Mouse (Mus musculus) liver, embryonic 16.5 days (tissue): ENCODE measurements around the gene Coq4. TPM values are rescaled to one million over a fixed set of nuclear protein-coding genes. Genes with fewer than 3 reads are reported as not detected.

ENCODE experiments used
- ATAC-seq: fragments of 200-750 bp; cut with Nextera tagmentation; 2 replicates; pipeline ENCODE4 v1.8.0; 2017; ENCODE audit warnings: low read depth, mild to moderate bottlenecking, moderate number of reproducible peaks, moderate library complexity
- H3K27ac ChIP-seq: fragments of 300-500 bp; sonication (generic); 2 replicates; pipeline ENCODE4 v1.5.1; 2014; ENCODE audit warnings: mild to moderate bottlenecking, low read length
- H3K27me3 ChIP-seq: fragments of 300-500 bp; sonication (generic); 2 replicates; pipeline ENCODE4 v1.6.1; 2014; ENCODE audit warnings: low read depth, low read length, mixed read lengths; ENCODE audit not compliant: control insufficient read depth, insufficient read depth
- H3K36me3 ChIP-seq: fragments of 300-500 bp; sonication (generic); 2 replicates; pipeline ENCODE4 v1.6.1; 2014; ENCODE audit warnings: mild to moderate bottlenecking; ENCODE audit not compliant: control insufficient read depth, insufficient read depth
- H3K4me1 ChIP-seq: fragments of 300-500 bp; sonication (generic); 2 replicates; pipeline ENCODE4 v1.6.1; 2014; ENCODE audit warnings: low read depth, low read length, mixed read lengths; ENCODE audit not compliant: control insufficient read depth
- H3K4me2 ChIP-seq: fragments of 300-500 bp; sonication (generic); 2 replicates; pipeline ENCODE4 v1.6.1; 2014; ENCODE audit warnings: low read depth, low read length, mixed read lengths
- H3K4me3 ChIP-seq: fragments of 300-500 bp; sonication (generic); 2 replicates; pipeline ENCODE4 v1.5.1; 2014; ENCODE audit warnings: low read depth, mild to moderate bottlenecking, low read length
- H3K9ac ChIP-seq: fragments of 300-500 bp; sonication (generic); 2 replicates; pipeline ENCODE4 v1.6.1; 2014; ENCODE audit warnings: low read depth, low read length
- H3K9me3 ChIP-seq: fragments of 300-500 bp; sonication (generic); replicated peaks from 2 replicates; pipeline ENCODE4 v1.6.1; 2016; ENCODE audit warnings: low read length; ENCODE audit not compliant: control insufficient read depth
- WGBS: fragments of 180-500 bp; shearing (Covaris S2); extraction: QIAGEN DNeasy Blood & Tissue Kit; methylation state at CpG from one replicate; pipeline ENCODE4 v1.1.7; 2014; ENCODE audit not compliant: insufficient replicate concordance; 5-methylcytosine and 5-hydroxymethylcytosine counted together
- polyA plus RNA-seq: library from polyadenylated mRNA; unstranded; fragments of >200 nt; fragmentation: Nextera tagmentation; extraction: Ambion mirVana; gene quantifications from 2 replicates; pipeline ENCODE4 v1.2.1, GENCODE M21; 2015

Coq4 gene
- polyA plus RNA-seq: 9.0 and 10.1 TPM in 2 replicates

DNA sequence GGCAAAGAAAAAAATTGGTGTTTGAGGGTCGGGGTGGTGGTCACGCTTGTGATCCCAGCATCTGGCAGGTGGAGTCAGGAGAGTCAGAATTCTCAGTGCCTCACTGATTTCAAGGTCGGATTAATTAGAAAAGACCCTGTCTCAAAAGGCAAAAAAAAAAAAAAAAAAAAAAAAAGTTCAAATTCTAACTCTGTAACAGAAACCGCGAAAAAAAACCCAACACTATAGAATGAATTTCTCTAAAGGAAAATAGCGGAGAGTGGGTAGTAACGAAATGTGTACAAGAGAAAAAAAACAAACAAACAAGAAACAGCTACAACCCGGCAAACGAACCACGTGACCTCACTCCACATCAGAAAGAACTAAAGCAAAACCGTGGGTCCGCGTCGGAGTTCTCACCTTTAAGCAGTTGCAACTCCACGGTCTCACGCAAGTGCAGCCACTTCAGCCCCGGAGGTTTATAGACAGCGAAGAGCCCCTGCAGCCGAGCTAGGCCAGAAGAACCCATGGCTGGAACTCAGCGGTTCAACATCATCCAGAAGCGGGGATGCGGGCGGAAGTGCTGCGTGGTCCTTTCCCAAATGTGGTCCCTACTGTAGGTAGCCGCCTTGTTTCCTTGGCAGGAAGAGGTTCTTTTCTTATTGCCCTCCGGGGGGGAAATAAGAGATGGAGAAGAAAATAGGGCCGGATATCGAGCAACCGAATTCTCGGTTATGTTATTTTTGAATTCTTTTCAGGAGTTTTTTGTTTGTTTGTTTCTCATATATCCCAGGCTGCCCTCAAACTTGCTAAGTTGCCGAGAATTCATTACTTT, at the start of gene Coq4:
Coq4 (plus strand) TSS at position 390 of the 814 bp plus-strand sequence.
- H3K4me2 ChIP-seq: peak within 1 kb of the TSS; percentile 95
- H3K9ac ChIP-seq: peak within 1 kb of the TSS; percentile 72
- peak within 1 kb of the TSS; percentile 79 for H3K4me3 ChIP-seq
- peaks cover 21% of the 10 kb centered on the region for H3K36me3 ChIP-seq
- H3K9me3 ChIP-seq: no peaks in the 10 kb centered on the region
- no peaks in the 10 kb centered on the region for H3K27me3 ChIP-seq
- H3K4me1 ChIP-seq: peaks cover 13% of the 10 kb centered on the region
- WGBS: 1% methylated on average over 31 of the region's 31 CpGs
- ATAC-seq: peak; percentile 90
- peak within 1 kb of the TSS; percentile 73 for H3K27ac ChIP-seq

DNA sequence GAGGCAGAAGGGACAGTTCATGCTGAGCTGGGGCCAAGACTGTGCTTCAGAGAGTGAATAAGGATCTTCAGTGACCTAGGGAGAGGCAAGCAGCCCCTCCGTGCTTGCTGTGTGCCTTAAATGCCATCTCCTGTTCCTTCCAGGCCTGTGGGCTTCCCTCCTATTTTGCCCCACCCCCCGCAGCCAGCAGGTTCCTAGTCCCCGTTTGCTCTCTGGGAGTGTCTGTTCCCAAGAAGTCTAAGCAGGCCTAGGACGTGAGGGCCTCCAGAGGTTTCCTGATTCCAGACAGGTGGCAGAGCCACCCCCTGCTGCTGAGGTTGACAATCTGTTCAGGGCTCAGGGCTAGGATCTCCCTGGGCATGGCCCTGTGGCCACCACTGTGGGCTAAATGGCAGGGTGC, 48.5 kb upstream of the Coq4 start:
- H3K9me3 ChIP-seq: no peaks in the 10 kb centered on the region
- no peak overlapping the region; the same call in 1 of the 2 replicates for H3K9ac ChIP-seq
- no peak overlapping the region for H3K4me2 ChIP-seq
- H3K27ac ChIP-seq: peak overlapping the region; percentile 46; the same call in 1 of the 2 replicates
- no peak for ATAC-seq
- H3K4me1 ChIP-seq: peaks cover 6% of the 10 kb centered on the region
- H3K36me3 ChIP-seq: no peaks in the 10 kb centered on the region; the same call in 1 of the 2 replicates
- H3K27me3 ChIP-seq: no peaks in the 10 kb centered on the region
- H3K4me3 ChIP-seq: no peak overlapping the region
- WGBS: 59% methylated on average over 4 of the region's 4 CpGs

DNA sequence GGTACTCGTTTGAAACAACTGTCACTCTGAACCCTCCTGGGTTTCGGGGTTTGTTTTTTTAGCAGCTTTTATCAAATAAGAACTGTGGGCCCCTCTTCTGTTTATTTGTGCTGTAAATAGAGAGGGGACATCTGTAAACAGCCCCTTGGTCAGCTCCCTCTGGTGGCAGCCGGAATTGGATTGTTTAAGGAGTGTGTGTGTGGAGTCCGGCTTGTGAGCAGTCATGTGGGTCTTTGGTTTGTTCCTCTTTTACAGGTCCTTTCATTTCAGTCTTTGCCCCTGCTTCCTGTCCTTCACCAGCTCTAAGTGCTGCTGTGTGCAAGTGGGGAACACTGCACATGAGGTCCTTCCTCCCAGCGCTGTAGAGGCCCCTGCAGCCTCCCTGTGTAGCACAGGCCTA, 47.9 kb upstream of the Coq4 start:
- WGBS: 30% methylated on average over 5 of the region's 5 CpGs
- H3K36me3 ChIP-seq: no peaks in the 10 kb centered on the region; the same call in 1 of the 2 replicates
- H3K9me3 ChIP-seq: no peaks in the 10 kb centered on the region
- H3K4me3 ChIP-seq: no peak overlapping the region
- H3K27me3 ChIP-seq: no peaks in the 10 kb centered on the region
- ATAC-seq: peak; percentile 32; the same call in 1 of the 2 replicates
- no peak overlapping the region for H3K9ac ChIP-seq
- peak overlapping the region; percentile 46; the same call in 1 of the 2 replicates for H3K27ac ChIP-seq
- peaks cover 6% of the 10 kb centered on the region for H3K4me1 ChIP-seq
- H3K4me2 ChIP-seq: no peak overlapping the region

DNA sequence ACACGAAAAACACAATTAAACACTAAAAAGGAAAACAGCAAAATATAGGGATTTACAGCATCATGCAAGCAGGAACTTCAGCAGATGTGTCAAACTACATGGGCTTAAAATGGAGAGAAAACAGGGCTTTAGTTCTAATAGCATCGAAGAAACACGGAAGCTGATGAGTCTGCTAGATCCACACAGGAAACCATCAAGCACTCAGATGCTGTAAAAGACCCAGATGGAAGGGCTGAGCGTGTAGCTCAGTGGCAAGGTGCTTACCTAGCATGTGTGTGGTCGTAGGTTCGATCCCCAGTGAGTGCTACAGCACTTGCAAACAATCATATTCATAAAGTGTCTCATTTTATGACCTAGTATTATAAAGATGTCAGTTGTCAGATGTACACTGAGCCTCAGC, 46.1 kb upstream of the Coq4 start:
- H3K27me3 ChIP-seq: peaks cover 5% of the 10 kb centered on the region
- no peaks in the 10 kb centered on the region for H3K36me3 ChIP-seq
- H3K4me1 ChIP-seq: peaks cover 6% of the 10 kb centered on the region
- H3K4me2 ChIP-seq: no peak overlapping the region
- 70% methylated on average over 6 of the region's 6 CpGs for WGBS
- H3K4me3 ChIP-seq: no peak overlapping the region
- no peaks in the 10 kb centered on the region for H3K9me3 ChIP-seq
- no peak overlapping the region for H3K27ac ChIP-seq
- H3K9ac ChIP-seq: no peak overlapping the region
- ATAC-seq: no peak

DNA sequence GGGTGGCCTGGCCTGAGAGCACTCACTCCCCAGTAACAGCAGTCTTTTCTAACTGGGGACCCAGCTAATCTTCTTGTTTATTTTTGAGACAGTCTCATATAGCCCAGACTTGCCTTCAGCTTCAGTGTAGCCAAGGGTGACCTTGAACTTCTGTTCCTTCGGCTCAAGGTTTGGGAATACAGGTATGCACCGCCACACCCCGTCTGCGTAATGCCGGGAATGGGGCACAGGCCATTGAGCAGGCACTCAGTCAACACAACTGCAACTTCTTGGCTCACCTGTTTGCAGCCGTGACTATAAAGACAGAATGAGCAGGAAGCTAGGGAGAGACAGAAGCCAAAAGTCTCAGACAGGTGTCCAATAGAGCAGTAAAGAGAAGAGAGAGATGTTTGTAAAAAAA, 43.0 kb upstream of the Coq4 start:
- H3K9ac ChIP-seq: no peak overlapping the region
- no peaks in the 10 kb centered on the region for H3K36me3 ChIP-seq
- 76% methylated on average over 6 of the region's 6 CpGs for WGBS
- H3K4me1 ChIP-seq: peaks cover 1% of the 10 kb centered on the region
- no peak overlapping the region for H3K4me2 ChIP-seq
- H3K4me3 ChIP-seq: no peak overlapping the region
- H3K27me3 ChIP-seq: peaks cover 30% of the 10 kb centered on the region
- no peak for ATAC-seq
- no peak overlapping the region for H3K27ac ChIP-seq
- H3K9me3 ChIP-seq: no peaks in the 10 kb centered on the region

DNA sequence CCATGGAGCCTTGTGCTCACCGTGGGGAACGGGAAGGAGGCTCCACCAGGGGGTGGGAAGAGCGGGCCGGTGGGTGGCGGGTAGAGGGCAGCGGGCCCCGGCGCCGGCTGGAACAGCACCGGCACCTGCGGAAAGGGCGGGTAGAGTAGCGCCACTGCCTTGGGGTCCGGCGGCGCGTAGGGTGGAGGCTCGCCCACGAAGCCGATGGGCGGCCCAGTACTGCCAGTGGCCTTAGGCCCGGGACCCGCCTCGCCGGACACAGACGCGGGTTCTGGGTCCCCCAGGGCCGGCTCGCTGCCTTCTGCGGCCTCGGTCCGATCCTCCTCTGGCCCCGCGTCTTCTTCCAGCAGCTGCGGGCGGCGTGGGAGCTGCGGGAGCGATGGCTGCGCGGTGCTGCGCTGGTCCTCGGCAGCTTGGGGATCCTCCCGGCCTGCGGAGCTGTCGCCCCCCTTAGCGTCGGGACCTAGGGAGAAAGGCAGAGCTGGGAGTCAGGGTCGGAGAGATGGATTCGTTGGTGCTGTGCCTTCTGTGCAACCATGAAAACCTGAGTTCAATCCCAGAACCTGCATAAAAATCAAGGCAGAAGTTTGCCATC, 40.0 kb upstream of the Coq4 start:
- H3K4me3 ChIP-seq: no peak overlapping the region
- H3K4me1 ChIP-seq: no peaks in the 10 kb centered on the region
- no peaks in the 10 kb centered on the region for H3K36me3 ChIP-seq
- ATAC-seq: no peak
- peaks cover 52% of the 10 kb centered on the region for H3K27me3 ChIP-seq
- WGBS: 12% methylated on average over 50 of the region's 50 CpGs
- H3K9ac ChIP-seq: no peak overlapping the region
- no peak overlapping the region for H3K4me2 ChIP-seq
- H3K9me3 ChIP-seq: no peaks in the 10 kb centered on the region
- no peak overlapping the region for H3K27ac ChIP-seq

DNA sequence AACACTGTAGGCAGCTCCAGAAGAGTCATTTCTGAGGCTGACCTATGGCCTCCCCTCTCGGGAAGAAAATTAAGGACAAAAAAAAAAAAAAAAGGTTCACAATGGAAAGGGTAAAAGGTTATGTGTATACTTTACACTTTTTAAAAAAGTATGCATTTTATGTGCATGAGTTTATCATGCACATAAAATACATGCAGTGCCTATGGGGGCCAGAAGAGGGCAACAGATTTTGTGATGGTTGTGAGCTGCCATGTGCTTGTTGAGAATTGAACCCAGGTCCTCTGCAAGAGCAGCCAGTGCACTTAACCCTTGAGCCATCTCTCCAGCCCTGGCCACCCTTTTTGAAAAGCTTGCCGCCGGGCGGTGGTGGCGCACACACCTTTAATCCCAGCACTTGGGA, 39.4 kb upstream of the Coq4 start:
- WGBS: 56% methylated on average over 5 of the region's 5 CpGs
- ATAC-seq: no peak
- H3K4me2 ChIP-seq: no peak overlapping the region
- H3K9ac ChIP-seq: no peak overlapping the region
- no peak overlapping the region for H3K4me3 ChIP-seq
- H3K9me3 ChIP-seq: no peaks in the 10 kb centered on the region
- H3K27me3 ChIP-seq: peaks cover 57% of the 10 kb centered on the region
- H3K4me1 ChIP-seq: no peaks in the 10 kb centered on the region
- H3K36me3 ChIP-seq: no peaks in the 10 kb centered on the region
- no peak overlapping the region for H3K27ac ChIP-seq

DNA sequence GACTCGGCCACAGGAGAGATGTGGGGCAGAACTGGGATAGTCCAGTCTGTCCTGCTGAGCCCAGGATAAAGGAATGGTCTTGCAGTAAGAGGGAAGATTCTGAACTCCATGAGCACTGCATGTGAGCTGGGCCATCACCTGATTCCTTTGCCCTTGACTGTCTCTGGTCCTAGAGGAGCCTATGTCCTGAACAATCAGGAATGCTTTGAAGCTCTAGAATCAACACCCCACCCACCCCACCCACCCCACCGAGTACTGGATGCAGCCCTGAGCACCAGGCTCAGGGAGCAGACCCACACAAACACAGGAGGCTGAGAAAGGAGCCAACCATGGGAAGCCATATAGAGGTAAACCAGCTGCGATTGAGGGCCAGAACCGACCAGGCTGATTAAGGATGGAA, 38.8 kb upstream of the Coq4 start:
- Histone ChIP-seq H3K27me3 (peaks cover 61% of the 10 kb centered on the region), H3K36me3 (no peaks in the 10 kb centered on the region), H3K4me1 (no peaks in the 10 kb centered on the region), H3K27ac (no peak overlapping the region), H3K4me2 (no peak overlapping the region), H3K9me3 (no peaks in the 10 kb centered on the region), H3K9ac (no peak overlapping the region), H3K4me3 (no peak overlapping the region)
- ATAC-seq: no peak
- WGBS: 48% methylated on average over 4 of the region's 4 CpGs

DNA sequence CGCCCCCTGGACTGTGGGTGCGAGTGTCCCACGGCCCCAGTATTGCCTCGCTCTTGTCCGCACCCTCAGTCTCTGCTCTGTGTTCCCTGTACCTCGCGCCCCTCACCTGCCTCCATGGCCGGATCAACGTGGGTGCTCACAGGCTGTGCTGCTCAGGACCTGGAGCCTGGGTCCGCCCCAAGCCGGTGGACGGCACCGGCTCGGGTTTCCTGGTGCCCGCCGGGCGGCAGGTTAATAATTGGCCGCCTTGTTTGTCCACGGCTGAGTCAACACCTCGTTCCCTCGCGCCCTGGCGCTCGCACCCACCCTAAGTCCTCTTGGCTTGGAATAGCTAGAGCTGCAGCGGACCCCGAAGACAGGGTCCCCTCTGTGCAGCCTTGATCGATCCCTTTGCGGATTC, 35.8 kb upstream of the Coq4 start, which contains the start of gene Gm13420:
Gm13420 (minus strand) TSS at position 189 of the 400 bp plus-strand sequence.
- Histone ChIP-seq H3K9me3 (no peaks in the 10 kb centered on the region), H3K9ac (no peak within 1 kb of the TSS), H3K27me3 (peaks cover 53% of the 10 kb centered on the region), H3K4me3 (peak within 1 kb of the TSS; percentile 38), H3K4me1 (no peaks in the 10 kb centered on the region), H3K4me2 (peak within 1 kb of the TSS; percentile 50), H3K36me3 (no peaks in the 10 kb centered on the region), H3K27ac (no peak within 1 kb of the TSS)
- WGBS: 10% methylated on average over 28 of the region's 28 CpGs
- peak; percentile 78 for ATAC-seq
